Mouse (Mus musculus): ENCODE measurements at regions not wholly inside any gene's neighbourhood (a gene's known extent, or its start where the extent isn't known, plus 50 kb on each side); places are given as distances from the start of the nearest gene placed in this dataset.
A peak's percentile ranks its signal among the peaks of the same experiment; 100 is the strongest.

DNA sequence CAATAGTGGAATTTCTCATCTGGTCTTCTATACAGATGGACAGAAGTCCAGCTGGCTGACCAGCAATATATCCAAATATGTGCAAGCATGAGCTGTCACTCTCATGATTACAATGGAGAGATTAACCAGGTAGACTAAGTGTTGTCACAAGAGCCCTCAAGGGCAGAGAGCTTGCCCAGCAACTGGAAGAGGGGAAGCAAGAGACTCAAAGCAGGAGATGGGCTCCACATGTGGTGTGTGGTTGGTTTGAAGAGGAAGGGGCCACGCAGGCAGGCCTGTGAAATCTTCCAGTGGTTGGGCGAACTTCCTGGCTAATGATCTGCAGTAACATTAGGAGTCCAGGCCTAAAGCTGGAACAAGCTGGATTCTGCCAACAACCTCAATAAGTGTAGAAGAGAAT lies 268.1 kb downstream of the Dhx35 start:
- DNase-seq (ENCODE audit: low spot score) (no peak), ATAC-seq (ENCODE audit: low FRiP score) (no peak)
- no peak for TF ChIP-seq CTCF (IDR thresholded peaks at IDR 0.05)
- WGBS, result 89% methylated on average over 2 of the region's 2 CpGs
- Histone ChIP-seq H3K4me2 (ENCODE audit: low read depth, low read length, poor library complexity, severe bottlenecking) (no peak overlapping the region), H3K27me3 (ENCODE audit: insufficient read depth, low read length) (no peaks in the 10 kb centered on the region), H3K27ac (ENCODE audit: low read depth, low read length) (no peak overlapping the region), H3K9ac (replicated peaks; ENCODE audit: low read length, poor library complexity, severe bottlenecking) (no peak overlapping the region), H3K9me3 (ENCODE audit: low read length) (no peaks in the 10 kb centered on the region), H3K36me3 (ENCODE audit: insufficient read depth, low read length) (no peaks in the 10 kb centered on the region), H3K4me3 (ENCODE audit: low read depth, low read length) (no peak overlapping the region), H3K4me1 (ENCODE audit: insufficient read depth, low read length) (no peaks in the 10 kb centered on the region)

DNA sequence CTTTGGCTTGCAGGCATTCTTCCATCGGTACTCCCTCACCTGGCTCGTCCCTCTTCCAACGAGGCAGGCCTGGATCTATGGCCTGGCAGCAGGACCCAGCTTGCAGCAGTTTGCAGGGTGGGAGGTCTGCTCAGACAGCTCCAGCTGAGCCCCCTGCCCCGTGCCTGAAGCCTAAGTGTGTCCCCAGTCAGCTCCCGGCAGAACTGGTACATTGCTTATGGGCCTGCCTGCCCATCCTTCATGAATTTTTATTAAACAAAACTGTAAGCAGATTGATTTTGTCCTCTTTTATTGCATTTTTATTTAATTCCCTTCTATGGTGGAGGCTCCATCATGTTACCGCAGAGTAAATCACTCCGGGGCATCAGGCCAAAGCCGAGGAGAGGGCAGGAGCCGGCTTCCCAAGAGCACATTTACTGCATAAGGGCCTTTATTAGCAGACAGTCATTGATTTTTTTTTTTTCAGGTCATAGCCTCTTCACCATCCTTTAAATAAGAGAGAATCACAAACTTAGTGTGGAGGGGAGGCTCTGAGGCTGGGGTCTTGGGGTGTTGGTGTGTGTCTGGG lies 269.9 kb downstream of the Dhx35 start:
- WGBS, result 59% methylated on average over 9 of the region's 9 CpGs
- no peaks in the 10 kb centered on the region for H3K36me3 ChIP-seq (ENCODE audit: insufficient read depth, low read length)
- no peak overlapping the region for H3K9ac ChIP-seq (replicated peaks; ENCODE audit: low read length, poor library complexity, severe bottlenecking)
- no peak for DNase-seq (ENCODE audit: low spot score)
- no peaks in the 10 kb centered on the region for H3K27me3 ChIP-seq (ENCODE audit: insufficient read depth, low read length)
- no peak overlapping the region for H3K4me3 ChIP-seq (ENCODE audit: low read depth, low read length)
- no peaks in the 10 kb centered on the region for H3K9me3 ChIP-seq (ENCODE audit: low read length)
- no peaks in the 10 kb centered on the region for H3K4me1 ChIP-seq (ENCODE audit: insufficient read depth, low read length)
- no peak overlapping the region for H3K27ac ChIP-seq (ENCODE audit: low read depth, low read length)
- no peak for TF ChIP-seq CTCF (IDR thresholded peaks at IDR 0.05)
- no peak overlapping the region for H3K4me2 ChIP-seq (ENCODE audit: low read depth, low read length, poor library complexity, severe bottlenecking)
- ATAC-seq (ENCODE audit: low FRiP score), result no peak

DNA sequence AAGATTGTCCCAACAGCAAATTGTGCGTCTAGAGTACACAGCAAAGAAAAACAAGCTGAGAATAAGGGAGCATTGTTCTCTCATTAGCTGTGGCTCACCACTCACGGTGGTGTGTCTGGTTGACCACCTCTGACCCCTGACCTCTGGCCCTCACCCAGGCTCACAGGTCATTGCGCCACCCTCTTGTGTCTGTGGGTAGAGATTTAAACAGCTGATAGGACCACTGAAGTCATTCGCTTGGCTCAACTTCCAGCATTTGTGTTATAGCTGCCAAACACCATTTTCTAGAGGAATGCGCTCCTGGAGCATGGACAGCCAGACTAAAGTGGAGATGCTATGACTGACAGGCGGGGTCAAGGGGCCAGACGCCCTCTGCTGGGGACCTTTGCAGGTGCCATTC lies 272.9 kb downstream of the Dhx35 start:
- 65% methylated on average over 7 of the region's 7 CpGs for WGBS
- Histone ChIP-seq H3K4me2 (ENCODE audit: low read depth, low read length, poor library complexity, severe bottlenecking) (no peak overlapping the region), H3K4me1 (ENCODE audit: insufficient read depth, low read length) (no peaks in the 10 kb centered on the region), H3K9me3 (ENCODE audit: low read length) (no peaks in the 10 kb centered on the region), H3K9ac (replicated peaks; ENCODE audit: low read length, poor library complexity, severe bottlenecking) (no peak overlapping the region), H3K4me3 (ENCODE audit: low read depth, low read length) (no peak overlapping the region), H3K36me3 (ENCODE audit: insufficient read depth, low read length) (no peaks in the 10 kb centered on the region), H3K27me3 (ENCODE audit: insufficient read depth, low read length) (no peaks in the 10 kb centered on the region), H3K27ac (ENCODE audit: low read depth, low read length) (no peak overlapping the region)
- no peak for TF ChIP-seq CTCF (IDR thresholded peaks at IDR 0.05)
- ATAC-seq (ENCODE audit: low FRiP score) (no peak), DNase-seq (ENCODE audit: low spot score) (no peak)

DNA sequence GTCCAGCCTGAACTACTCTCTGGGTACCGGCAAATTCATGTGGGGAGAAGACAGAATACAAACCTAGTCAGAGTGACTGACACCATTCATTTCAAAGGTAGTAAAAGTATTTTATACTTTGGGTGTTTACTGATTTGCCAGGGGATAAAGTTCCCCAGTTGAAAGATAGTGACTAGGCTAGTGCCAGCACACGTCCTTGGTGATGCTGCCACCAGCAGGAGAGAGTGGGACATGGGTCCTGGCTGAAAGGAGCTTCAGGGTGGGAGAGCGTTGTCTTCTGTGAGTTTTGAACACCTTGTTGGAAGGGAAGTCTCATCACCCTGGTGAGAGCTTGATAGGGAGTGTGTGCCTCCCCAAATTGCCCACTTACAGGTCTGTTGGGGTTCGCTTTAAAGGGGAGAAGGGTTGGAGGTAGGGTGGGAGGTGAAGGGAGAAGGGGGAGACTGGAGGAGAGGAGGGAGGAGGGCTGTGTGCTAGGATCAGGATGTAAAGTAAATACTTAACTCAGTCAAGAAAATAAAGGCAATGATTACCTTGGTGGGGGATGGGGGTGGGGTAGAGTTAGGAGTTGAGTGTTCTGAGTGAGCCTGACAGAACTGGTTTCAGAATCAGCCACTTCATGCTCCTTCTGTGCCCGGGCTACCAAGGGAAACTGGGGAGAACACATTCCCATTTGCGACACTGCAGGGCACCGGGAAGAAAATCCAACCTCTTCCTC lies 273.9 kb downstream of the Dhx35 start:
- no peak overlapping the region for H3K4me3 ChIP-seq (ENCODE audit: low read depth, low read length)
- 60% methylated on average over 7 of the region's 7 CpGs for WGBS

DNA sequence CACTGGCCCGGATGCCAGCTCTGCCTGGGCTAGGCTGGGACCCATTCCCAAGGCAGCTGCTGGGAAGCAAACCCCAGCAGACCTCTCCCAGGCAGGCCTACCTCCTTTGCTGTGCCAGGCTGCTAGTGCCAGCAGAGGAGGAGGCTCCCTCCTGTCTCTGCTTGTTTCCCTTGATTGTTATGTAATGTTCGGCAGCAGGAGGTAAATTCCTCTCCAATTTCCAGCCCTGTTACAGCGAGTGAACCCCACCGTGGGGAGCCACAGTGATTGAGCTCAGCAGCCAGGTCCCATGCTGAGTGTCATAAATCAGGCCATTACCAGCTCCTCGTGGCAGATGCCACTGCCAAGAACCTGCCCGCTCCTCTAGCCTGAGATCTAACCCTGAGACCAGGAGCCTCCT lies 274.6 kb downstream of the Dhx35 start:
- Histone ChIP-seq H3K9me3 (ENCODE audit: low read length) (no peaks in the 10 kb centered on the region), H3K4me1 (ENCODE audit: insufficient read depth, low read length) (no peaks in the 10 kb centered on the region), H3K9ac (replicated peaks; ENCODE audit: low read length, poor library complexity, severe bottlenecking) (no peak overlapping the region), H3K4me3 (ENCODE audit: low read depth, low read length) (no peak overlapping the region), H3K27me3 (ENCODE audit: insufficient read depth, low read length) (no peaks in the 10 kb centered on the region), H3K4me2 (ENCODE audit: low read depth, low read length, poor library complexity, severe bottlenecking) (no peak overlapping the region), H3K36me3 (ENCODE audit: insufficient read depth, low read length) (no peaks in the 10 kb centered on the region), H3K27ac (ENCODE audit: low read depth, low read length) (no peak overlapping the region)
- ATAC-seq (ENCODE audit: low FRiP score) (no peak), DNase-seq (ENCODE audit: low spot score) (peak; percentile 76)
- WGBS, result 18% methylated on average over 6 of the region's 6 CpGs
- no peak for TF ChIP-seq CTCF (IDR thresholded peaks at IDR 0.05)

More for the DNA sequence above, 273.9 kb downstream of the Dhx35 start:
- ATAC-seq (ENCODE audit: low FRiP score) (no peak), DNase-seq (ENCODE audit: low spot score) (no peak)
- Histone ChIP-seq H3K27ac (ENCODE audit: low read depth, low read length) (no peak overlapping the region), H3K36me3 (ENCODE audit: insufficient read depth, low read length) (no peaks in the 10 kb centered on the region), H3K4me1 (ENCODE audit: insufficient read depth, low read length) (no peaks in the 10 kb centered on the region), H3K9ac (replicated peaks; ENCODE audit: low read length, poor library complexity, severe bottlenecking) (no peak overlapping the region), H3K27me3 (ENCODE audit: insufficient read depth, low read length) (no peaks in the 10 kb centered on the region), H3K9me3 (ENCODE audit: low read length) (no peaks in the 10 kb centered on the region), H3K4me2 (ENCODE audit: low read depth, low read length, poor library complexity, severe bottlenecking) (no peak overlapping the region)
- no peak; the same call in 1 of the 2 replicates for TF ChIP-seq CTCF (IDR thresholded peaks at IDR 0.05)

DNA sequence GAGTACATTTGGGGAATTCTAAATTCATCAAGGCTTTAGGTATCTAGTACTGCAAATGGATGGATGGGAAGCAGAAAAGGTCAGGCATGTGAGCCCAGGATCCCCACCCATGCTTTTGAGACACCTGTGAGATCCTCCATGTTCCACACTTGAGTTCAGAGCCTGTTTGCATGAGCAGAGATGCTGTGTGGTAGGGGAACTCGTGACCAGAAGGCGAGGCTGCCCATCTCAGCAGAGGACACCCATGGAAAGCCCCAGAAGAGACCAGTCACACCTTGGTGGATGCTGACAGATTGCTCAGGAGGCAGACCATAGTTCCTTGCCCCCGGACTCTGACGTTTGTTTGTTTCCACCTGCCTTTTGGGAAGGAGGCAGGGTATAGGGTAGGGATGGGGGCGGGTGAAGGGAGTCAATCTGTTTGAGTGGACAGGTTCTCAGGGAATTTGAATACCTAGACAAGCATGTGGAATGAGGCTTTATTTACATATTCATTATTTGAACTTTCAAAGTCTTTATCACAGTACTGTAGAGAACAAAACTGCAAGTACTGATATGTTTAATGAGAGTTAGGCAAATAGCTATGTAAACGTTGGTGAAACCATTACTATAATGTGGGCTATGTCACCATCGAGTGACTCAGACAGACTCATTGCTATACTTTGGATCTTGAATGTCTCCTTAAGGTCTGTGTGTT lies 278.5 kb downstream of the Dhx35 start:
- ATAC-seq (ENCODE audit: low FRiP score) (no peak), DNase-seq (ENCODE audit: low spot score) (no peak)
- H3K36me3 ChIP-seq (ENCODE audit: insufficient read depth, low read length), result no peaks in the 10 kb centered on the region
- H3K4me1 ChIP-seq (ENCODE audit: insufficient read depth, low read length), result no peaks in the 10 kb centered on the region
- 87% methylated on average over 7 of the region's 7 CpGs for WGBS
- no peak overlapping the region for H3K4me3 ChIP-seq (ENCODE audit: low read depth, low read length)
- no peak for TF ChIP-seq CTCF (IDR thresholded peaks at IDR 0.05)
- no peak overlapping the region for H3K27ac ChIP-seq (ENCODE audit: low read depth, low read length)
- H3K27me3 ChIP-seq (ENCODE audit: insufficient read depth, low read length), result no peaks in the 10 kb centered on the region; the same call in 1 of the 2 replicates
- no peak overlapping the region for H3K9ac ChIP-seq (replicated peaks; ENCODE audit: low read length, poor library complexity, severe bottlenecking)
- no peak overlapping the region for H3K4me2 ChIP-seq (ENCODE audit: low read depth, low read length, poor library complexity, severe bottlenecking)
- H3K9me3 ChIP-seq (ENCODE audit: low read length), result no peaks in the 10 kb centered on the region

Data from midbrain, postnatal 0 days (tissue).